Mouse (Mus musculus) embryonic facial prominence, embryonic 13.5 days (tissue): ENCODE measurements around the gene Kcnh4. TPM values are rescaled to one million over a fixed set of nuclear protein-coding genes. Genes with fewer than 3 reads are reported as not detected.
A peak's percentile ranks its signal among the peaks of the same experiment; 100 is the strongest.

Experiments
- ATAC-seq: fragments of 200-750 bp; cut with Nextera tagmentation; 2 replicates; pipeline ENCODE4 v1.8.0; 2017; ENCODE audit warnings: low read depth; ENCODE audit not compliant: insufficient number of reproducible peaks, insufficient read depth, low FRiP score, low TSS enrichment
- H3K27ac ChIP-seq: fragments of 300-500 bp; sonication (generic); 2 replicates; pipeline ENCODE4 v1.5.1; 2015; ENCODE audit warnings: moderate library complexity, mild to moderate bottlenecking, inconsistent platforms
- H3K27me3 ChIP-seq: fragments of 300-500 bp; sonication (generic); 2 replicates; pipeline ENCODE4 v1.6.1; 2015; ENCODE audit warnings: mild to moderate bottlenecking, inconsistent platforms
- H3K36me3 ChIP-seq: fragments of 300-500 bp; sonication (generic); 2 replicates; pipeline ENCODE4 v1.6.1; 2015; ENCODE audit warnings: mild to moderate bottlenecking, inconsistent platforms
- H3K4me1 ChIP-seq: fragments of 300-500 bp; sonication (generic); 2 replicates; pipeline ENCODE4 v1.6.1; 2015; ENCODE audit warnings: inconsistent platforms
- H3K4me2 ChIP-seq: fragments of 300-500 bp; sonication (generic); 2 replicates; pipeline ENCODE4 v1.6.1; 2015; ENCODE audit warnings: moderate library complexity, mild to moderate bottlenecking, inconsistent platforms
- H3K4me3 ChIP-seq: fragments of 300-500 bp; sonication (generic); 2 replicates; pipeline ENCODE4 v1.5.1; 2015; ENCODE audit warnings: mild to moderate bottlenecking, inconsistent platforms
- H3K9ac ChIP-seq: fragments of 300-500 bp; sonication (generic); 2 replicates; pipeline ENCODE4 v1.6.1; 2015; ENCODE audit warnings: mild to moderate bottlenecking, inconsistent platforms
- H3K9me3 ChIP-seq: fragments of 300-500 bp; sonication (generic); 2 replicates; pipeline ENCODE4 v1.6.1; 2016; ENCODE audit warnings: inconsistent platforms
- WGBS: fragments of 180-500 bp; shearing (Covaris S2); methylation state at CpG from one replicate; pipeline ENCODE4 v1.1.7; 2015; ENCODE audit warnings: mixed read lengths; 5-methylcytosine and 5-hydroxymethylcytosine counted together
- polyA plus RNA-seq: library from polyadenylated mRNA; unstranded; fragments of >200 nt; fragmentation: Nextera tagmentation; extraction: Ambion mirVana; gene quantifications from 2 replicates; pipeline ENCODE4 v1.2.1, GENCODE M21; 2015

The Kcnh4 gene
- polyA plus RNA-seq, 1 experiment from 2014 or later = 0.14 TPM

- 84% methylated on average over 6 of the region's 6 CpGs for WGBS
- no peak overlapping the region for H3K4me3 ChIP-seq
- no peaks in the 10 kb centered on the region for H3K27me3 ChIP-seq
- no peaks in the 10 kb centered on the region for H3K9me3 ChIP-seq
- 0 out of 2 replicates have a peak overlapping the region, but pooled peaks have one; percentile 27 for H3K9ac ChIP-seq
- H3K4me2 ChIP-seq = no peak overlapping the region
- no peak overlapping the region for H3K27ac ChIP-seq
- H3K36me3 ChIP-seq = peaks cover 25% of the 10 kb centered on the region
- ATAC-seq = no peak
- peaks cover 14% of the 10 kb centered on the region for H3K4me1 ChIP-seq
Measured at GRCm38 (mm10) chr11:100728601-100729000, 31.1 kb downstream of the Kcnh4 start.

DNA sequence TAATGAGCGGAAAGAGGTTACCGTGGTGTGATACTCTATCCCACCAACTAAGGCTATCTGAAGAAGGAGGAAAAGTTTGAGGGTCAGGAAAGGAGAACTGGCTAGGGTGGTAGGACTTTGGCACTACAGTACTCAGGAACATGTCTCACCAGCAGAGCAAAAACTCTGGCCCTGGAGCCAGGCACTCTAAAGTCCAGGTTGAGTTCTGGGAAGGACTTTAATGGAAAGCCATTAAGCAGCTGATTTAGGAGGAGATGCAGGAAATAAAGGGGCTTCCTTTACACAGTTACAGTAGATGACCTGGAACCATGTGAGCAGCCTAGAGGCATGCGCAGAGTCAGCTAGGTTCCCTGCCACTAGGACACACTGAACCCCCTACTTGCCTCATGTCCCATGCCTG lies 32.5 kb downstream of the Kcnh4 start:
- Histone ChIP-seq H3K9ac (no peak overlapping the region), H3K9me3 (no peaks in the 10 kb centered on the region), H3K36me3 (peaks cover 21% of the 10 kb centered on the region), H3K4me2 (no peak overlapping the region), H3K4me3 (no peak overlapping the region), H3K27me3 (no peaks in the 10 kb centered on the region), H3K27ac (no peak overlapping the region), H3K4me1 (peaks cover 14% of the 10 kb centered on the region)
- WGBS = 76% methylated on average over 3 of the region's 3 CpGs
- ATAC-seq = no peak

GRCm38 (mm10) chr11:100724919-100725512 lies 34.7 kb downstream of the Kcnh4 start:
- ATAC-seq = no peak
- Histone ChIP-seq H3K27me3 (no peaks in the 10 kb centered on the region), H3K4me1 (peaks cover 17% of the 10 kb centered on the region), H3K9me3 (no peaks in the 10 kb centered on the region), H3K27ac (peak overlapping the region; percentile 58; the same call in 1 of the 2 replicates), H3K4me2 (no peak overlapping the region), H3K36me3 (peaks cover 19% of the 10 kb centered on the region), H3K4me3 (no peak overlapping the region), H3K9ac (peak overlapping the region; percentile 44)
- WGBS = 20% methylated on average over 5 of the region's 5 CpGs

DNA sequence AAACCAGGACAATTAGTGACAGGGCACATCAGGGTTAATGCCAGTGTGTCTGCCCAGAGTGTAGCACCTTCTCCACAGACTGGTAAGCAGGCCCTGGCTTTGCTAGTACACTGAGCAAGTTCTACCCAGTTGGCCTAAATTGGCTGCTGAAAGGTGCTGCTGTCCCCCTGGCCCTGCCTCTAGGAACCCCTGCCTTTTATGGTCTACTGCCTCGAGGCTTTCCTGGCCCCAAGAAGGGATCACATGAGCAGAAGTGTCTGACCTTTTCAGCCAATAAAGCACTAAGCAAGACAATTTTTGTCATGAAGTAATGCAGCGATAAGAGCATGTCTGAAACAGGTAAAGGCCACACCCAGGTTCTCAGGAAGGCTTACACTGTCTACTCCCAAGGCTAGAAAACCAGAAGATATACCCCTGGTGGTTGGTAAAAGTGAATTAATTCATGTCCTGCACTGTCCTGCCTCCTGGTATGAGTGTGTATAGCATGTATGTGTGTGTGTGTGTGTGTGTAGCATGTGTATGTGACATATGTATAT lies 37.2 kb downstream of the Kcnh4 start:
- WGBS = 61% methylated on average over 2 of the region's 2 CpGs
- no peak for ATAC-seq

DNA sequence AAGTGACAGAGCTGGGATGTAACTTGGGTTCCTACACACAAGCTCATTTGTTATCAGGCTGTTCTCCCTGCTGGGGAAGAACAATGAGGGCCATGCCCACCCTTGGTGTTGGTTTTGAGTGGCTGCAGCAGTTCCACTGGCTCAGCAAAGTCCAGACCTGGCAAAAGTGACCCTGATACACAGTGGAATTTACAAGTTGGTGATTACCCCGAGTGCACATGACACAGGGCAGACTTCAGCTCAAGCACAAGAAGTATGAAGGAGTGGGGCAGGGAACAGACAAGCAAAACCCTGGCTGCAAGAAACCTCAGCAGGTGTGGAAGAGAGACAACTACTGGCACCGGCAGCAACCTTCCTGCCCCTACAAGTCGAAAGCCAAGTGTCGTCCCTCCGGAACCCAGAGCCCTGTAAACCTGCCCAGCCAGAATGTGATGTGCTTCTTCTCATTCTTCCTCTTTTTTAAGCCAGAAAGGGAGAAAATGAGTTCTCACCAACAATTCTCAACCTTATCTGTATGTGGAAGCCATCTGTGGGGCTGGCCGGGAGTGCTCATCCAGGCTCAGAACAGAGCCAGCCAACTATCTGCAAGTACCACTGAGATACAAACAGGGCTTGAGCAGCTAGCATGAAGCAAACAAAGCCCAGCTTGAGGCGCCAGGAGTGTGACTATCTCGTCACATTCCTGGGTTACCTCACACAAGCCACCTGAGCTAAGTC lies 37.8 kb downstream of the Kcnh4 start:
- H3K9me3 ChIP-seq = no peaks in the 10 kb centered on the region
- peaks cover 18% of the 10 kb centered on the region for H3K4me1 ChIP-seq
- no peaks in the 10 kb centered on the region for H3K27me3 ChIP-seq
- H3K36me3 ChIP-seq = peaks cover 31% of the 10 kb centered on the region
- peak overlapping the region; percentile 23 for H3K27ac ChIP-seq
- no peak for ATAC-seq
- WGBS = 72% methylated on average over 8 of the region's 8 CpGs
- H3K9ac ChIP-seq = 0 out of 2 replicates have a peak overlapping the region, but pooled peaks have one; percentile 23
- no peak overlapping the region for H3K4me2 ChIP-seq
- no peak overlapping the region for H3K4me3 ChIP-seq

More for the DNA sequence above, 37.2 kb downstream of the Kcnh4 start:
- Histone ChIP-seq H3K4me2 (no peak overlapping the region), H3K9ac (0 out of 2 replicates have a peak overlapping the region, but pooled peaks have one; percentile 23), H3K27ac (peak overlapping the region; percentile 23), H3K4me1 (peaks cover 20% of the 10 kb centered on the region), H3K36me3 (peaks cover 26% of the 10 kb centered on the region), H3K27me3 (no peaks in the 10 kb centered on the region), H3K9me3 (no peaks in the 10 kb centered on the region), H3K4me3 (no peak overlapping the region)

- Histone ChIP-seq H3K9me3 (no peaks in the 10 kb centered on the region), H3K9ac (0 out of 2 replicates have a peak overlapping the region, but pooled peaks have one; percentile 6), H3K27me3 (no peaks in the 10 kb centered on the region), H3K36me3 (peaks cover 38% of the 10 kb centered on the region), H3K4me1 (peaks cover 18% of the 10 kb centered on the region), H3K27ac (0 out of 2 replicates have a peak overlapping the region, but pooled peaks have one; percentile 60), H3K4me2 (no peak overlapping the region), H3K4me3 (no peak overlapping the region)
- ATAC-seq = no peak
- WGBS = 53% methylated on average over 4 of the region's 4 CpGs
Measured at GRCm38 (mm10) chr11:100721254-100721653, 38.5 kb downstream of the Kcnh4 start.

DNA sequence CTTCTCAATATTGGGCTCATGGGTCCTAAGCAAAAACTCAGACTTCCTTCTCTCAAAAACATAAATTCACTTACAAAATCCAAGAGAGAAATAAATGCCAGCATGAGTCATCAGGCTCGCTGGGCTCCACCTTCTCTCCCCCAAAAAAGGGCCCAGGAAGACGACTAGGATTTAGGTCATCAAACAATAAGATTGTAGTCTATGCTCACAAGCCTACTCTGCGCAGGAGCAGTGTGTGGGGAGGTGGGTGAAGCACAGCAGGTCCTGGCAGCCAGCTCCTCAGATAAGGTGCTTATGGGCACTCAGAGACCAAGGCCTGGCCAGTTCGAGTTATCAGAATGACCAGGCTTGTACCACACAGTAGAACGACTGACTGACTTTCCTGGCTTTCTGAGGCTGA lies 39.4 kb downstream of the Kcnh4 start:
- Histone ChIP-seq H3K36me3 (peaks cover 47% of the 10 kb centered on the region), H3K9ac (no peak overlapping the region), H3K9me3 (no peaks in the 10 kb centered on the region), H3K4me1 (peaks cover 17% of the 10 kb centered on the region), H3K27ac (peak overlapping the region; percentile 60; the same call in 1 of the 2 replicates), H3K4me2 (no peak overlapping the region), H3K27me3 (no peaks in the 10 kb centered on the region), H3K4me3 (no peak overlapping the region)
- ATAC-seq = no peak
- WGBS = 70% methylated on average over 5 of the region's 5 CpGs

DNA sequence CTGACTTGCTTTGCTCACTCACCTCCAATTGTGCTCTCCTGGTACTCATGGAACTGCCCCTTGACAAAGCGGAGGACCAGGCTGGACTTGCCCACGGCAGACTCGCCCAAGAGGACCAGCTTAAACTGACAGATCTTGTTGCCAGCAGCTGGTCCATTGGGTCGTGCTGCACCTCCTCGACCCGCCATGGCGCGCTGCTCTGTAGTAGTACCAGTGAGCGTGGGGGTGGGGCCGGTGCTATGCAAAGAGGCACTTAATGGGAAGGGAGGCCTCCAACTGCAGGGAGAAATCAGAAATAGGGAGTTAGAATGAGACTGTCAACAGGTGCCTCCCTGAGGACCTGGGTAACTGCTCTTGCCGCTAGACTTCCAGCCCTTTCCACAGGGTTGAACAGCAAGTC lies 39.8 kb downstream of the Kcnh4 start:
- 90% methylated on average over 11 of the region's 11 CpGs for WGBS
- no peak for ATAC-seq
- Histone ChIP-seq H3K9ac (no peak overlapping the region), H3K4me1 (peaks cover 13% of the 10 kb centered on the region), H3K27me3 (no peaks in the 10 kb centered on the region), H3K36me3 (peaks cover 51% of the 10 kb centered on the region), H3K27ac (no peak overlapping the region), H3K9me3 (no peaks in the 10 kb centered on the region), H3K4me2 (no peak overlapping the region), H3K4me3 (no peak overlapping the region)

GRCm38 (mm10) chr11:100719312-100719711 lies 40.4 kb downstream of the Kcnh4 start:
- Histone ChIP-seq H3K4me1 (peaks cover 12% of the 10 kb centered on the region), H3K9ac (no peak overlapping the region), H3K27ac (no peak overlapping the region), H3K27me3 (no peaks in the 10 kb centered on the region), H3K9me3 (no peaks in the 10 kb centered on the region), H3K4me3 (no peak overlapping the region), H3K4me2 (no peak overlapping the region), H3K36me3 (peaks cover 52% of the 10 kb centered on the region)
- WGBS = 85% methylated on average over 3 of the region's 3 CpGs
- no peak for ATAC-seq

DNA sequence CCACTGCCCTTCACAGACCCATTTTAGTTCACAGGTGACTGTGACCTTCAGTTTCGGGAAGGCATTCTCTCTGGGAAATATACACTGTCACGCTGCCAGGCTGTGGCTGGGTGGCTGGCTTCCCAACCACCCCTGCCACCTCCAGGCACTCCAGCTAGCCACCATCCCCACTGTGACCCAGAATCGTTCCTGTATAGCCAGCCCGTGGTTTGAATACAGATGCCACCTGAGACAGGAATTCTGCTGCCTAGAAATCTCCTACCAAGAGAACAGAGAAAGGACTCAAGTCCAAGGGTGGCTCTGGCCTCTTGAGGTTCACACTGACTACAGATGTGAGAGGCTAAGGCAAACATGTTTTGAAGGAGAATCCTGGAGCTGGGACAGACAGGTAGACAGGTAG lies 40.9 kb downstream of the Kcnh4 start:
- no peak for ATAC-seq
- Histone ChIP-seq H3K36me3 (peaks cover 52% of the 10 kb centered on the region), H3K27ac (peak overlapping the region; percentile 44; the same call in 1 of the 2 replicates)

GRCm38 (mm10) chr11:100718462-100718861 lies 41.3 kb downstream of the Kcnh4 start:
- Histone ChIP-seq H3K36me3 (peaks cover 52% of the 10 kb centered on the region), H3K27me3 (no peaks in the 10 kb centered on the region), H3K9ac (no peak overlapping the region), H3K4me1 (peaks cover 19% of the 10 kb centered on the region), H3K4me2 (no peak overlapping the region), H3K4me3 (no peak overlapping the region), H3K27ac (0 out of 2 replicates have a peak overlapping the region, but pooled peaks have one; percentile 44), H3K9me3 (no peaks in the 10 kb centered on the region)
- WGBS = 86% methylated on average over 7 of the region's 7 CpGs
- ATAC-seq = no peak

More for the DNA sequence above, 40.9 kb downstream of the Kcnh4 start:
- no peak overlapping the region for H3K4me3 ChIP-seq
- H3K4me1 ChIP-seq = peaks cover 15% of the 10 kb centered on the region
- no peaks in the 10 kb centered on the region for H3K27me3 ChIP-seq
- no peaks in the 10 kb centered on the region for H3K9me3 ChIP-seq
- H3K4me2 ChIP-seq = no peak overlapping the region
- 78% methylated on average over 4 of the region's 4 CpGs for WGBS
- no peak overlapping the region for H3K9ac ChIP-seq
